Mouse (Mus musculus): Measurements from ENCODE around the gene Rps17.
A peak's percentile ranks its signal among the peaks of the same experiment; 100 is the strongest.

DNA sequence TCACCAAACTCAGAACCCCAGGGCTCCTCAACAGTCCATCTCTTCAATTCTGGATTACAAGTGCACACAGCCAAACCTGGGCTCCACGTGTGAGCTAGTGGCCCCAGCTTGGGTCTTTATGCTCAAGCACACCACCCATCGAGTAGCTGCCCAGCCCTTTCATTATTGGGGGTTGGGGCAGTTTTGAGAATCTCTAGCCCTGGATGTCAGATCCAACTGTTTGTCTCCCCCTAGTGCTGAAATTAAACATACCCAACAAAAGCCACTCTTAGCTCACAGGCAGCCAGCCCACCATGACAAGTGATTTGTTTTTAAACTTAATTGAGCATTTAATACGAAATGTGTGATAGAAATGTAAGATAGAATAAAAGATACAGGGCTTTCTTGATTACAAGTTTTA lies 3.5 kb downstream of the Rps17 start:
- peak; percentile 66 for TF ChIP-seq CTCF (IDR thresholded peaks at IDR 0.05; ENCODE audit: low read depth)
- TF ChIP-seq EP300 (IDR thresholded peaks at IDR 0.05; ENCODE audit: low read depth), result no peak
